Mouse (Mus musculus): Measurements from ENCODE around the gene Dpm3.

- TF ChIP-seq CTCF (IDR thresholded peaks at IDR 0.05; ENCODE audit: low read depth) = no peak
- no peak for TF ChIP-seq EP300 (IDR thresholded peaks at IDR 0.05; ENCODE audit: low read depth)
These were observed 28.6 kb upstream of the Dpm3 start for GRCm38 (mm10) chr3:89230561-89230960.

Data from liver, postnatal 0 days (tissue).